Mouse (Mus musculus): ENCODE measurements around the gene Prps1. TPM values are rescaled to one million over a fixed set of nuclear protein-coding genes. Genes with fewer than 3 reads are reported as not detected.
"Not testable (repeated sequence)": the region's sequence is repeated elsewhere in the genome, so short reads cannot be mapped to it uniquely, and the experiment has no call there.

The Prps1 gene
- polyA plus RNA-seq, 1 experiment from 2014 or later = 95.7 TPM

GRCm38 (mm10) chrX:140457502-140457901 lies 1.1 kb downstream of the Prps1 start:
- Histone ChIP-seq H3K27ac (peak overlapping the region; percentile 86), H3K4me3 (peak overlapping the region; percentile 64), H3K36me3 (no peaks in the 10 kb centered on the region), H3K27me3 (ENCODE audit: low read depth, poor library complexity, severe bottlenecking) (peaks cover 66% of the 10 kb centered on the region), H3K9me3 (replicated peaks) (no peaks in the 10 kb centered on the region), H3K4me1 (0 out of 2 replicates have a peak, but pooled peaks cover 3% of the 10 kb centered on the region)
- WGBS = 21% methylated on average over 12 of the region's 12 CpGs
- no peak for DNase-seq (ENCODE audit: low spot score)

DNA sequence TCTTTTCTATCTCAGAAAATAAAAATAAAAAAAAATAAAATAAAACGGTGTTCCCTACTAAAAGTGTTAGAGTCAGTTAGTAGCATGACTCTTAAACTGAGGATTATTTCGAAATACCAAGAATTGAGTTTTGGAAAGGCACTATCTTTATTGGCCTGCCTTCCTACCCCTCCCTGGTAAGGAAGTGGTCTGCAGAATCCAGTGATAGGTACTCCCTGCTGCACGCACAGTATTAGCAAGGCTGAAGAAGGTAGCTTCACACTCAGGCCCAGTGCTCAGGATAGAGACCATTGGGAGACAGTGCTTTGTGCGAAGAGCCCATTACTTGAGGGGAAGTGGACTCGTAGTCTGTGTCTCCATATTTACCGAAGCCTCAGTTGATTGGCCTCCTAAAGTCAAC lies 21.8 kb downstream of the Prps1 start:
- H3K9me3 ChIP-seq (replicated peaks) = no peaks in the 10 kb centered on the region
- peaks cover 68% of the 10 kb centered on the region for H3K27me3 ChIP-seq (ENCODE audit: low read depth, poor library complexity, severe bottlenecking)
- no peak overlapping the region for H3K4me3 ChIP-seq
- H3K27ac ChIP-seq = no peak overlapping the region
- H3K4me1 ChIP-seq = no peaks in the 10 kb centered on the region
- WGBS = 94% methylated on average over 6 of the region's 6 CpGs
- DNase-seq (ENCODE audit: low spot score) = no peak
- H3K36me3 ChIP-seq = peaks cover 33% of the 10 kb centered on the region

- Histone ChIP-seq H3K27ac (no peak overlapping the region), H3K36me3 (peaks cover 27% of the 10 kb centered on the region), H3K9me3 (replicated peaks) (no peaks in the 10 kb centered on the region), H3K27me3 (ENCODE audit: low read depth, poor library complexity, severe bottlenecking) (peaks cover 66% of the 10 kb centered on the region), H3K4me3 (no peak overlapping the region), H3K4me1 (no peaks in the 10 kb centered on the region)
- peak; percentile 45 for DNase-seq (ENCODE audit: low spot score)
- 69% methylated on average over 5 of the region's 5 CpGs for WGBS
Measured at GRCm38 (mm10) chrX:140479171-140479570, 22.8 kb downstream of the Prps1 start.

- 97% methylated on average over 1 of the region's 1 CpGs for WGBS
Measured at GRCm38 (mm10) chrX:140489174-140489573, 32.8 kb downstream of the Prps1 start.

GRCm38 (mm10) chrX:140490203-140490602 lies 33.8 kb downstream of the Prps1 start:
- Histone ChIP-seq H3K9me3 (replicated peaks) (no peaks in the 10 kb centered on the region), H3K4me1 (no peaks in the 10 kb centered on the region), H3K36me3 (no peaks in the 10 kb centered on the region), H3K27me3 (ENCODE audit: low read depth, poor library complexity, severe bottlenecking) (peaks cover 92% of the 10 kb centered on the region), H3K27ac (no peak overlapping the region), H3K4me3 (no peak overlapping the region)
- DNase-seq (ENCODE audit: low spot score) = no peak
- WGBS = 90% methylated on average over 3 of the region's 3 CpGs

More at GRCm38 (mm10) chrX:140489174-140489573, 32.8 kb downstream of the Prps1 start:
- Histone ChIP-seq H3K9me3 (replicated peaks) (no peaks in the 10 kb centered on the region), H3K4me1 (no peaks in the 10 kb centered on the region), H3K27ac (no peak overlapping the region), H3K36me3 (no peaks in the 10 kb centered on the region), H3K4me3 (no peak overlapping the region), H3K27me3 (ENCODE audit: low read depth, poor library complexity, severe bottlenecking) (peaks cover 90% of the 10 kb centered on the region)
- no peak for DNase-seq (ENCODE audit: low spot score)

DNA sequence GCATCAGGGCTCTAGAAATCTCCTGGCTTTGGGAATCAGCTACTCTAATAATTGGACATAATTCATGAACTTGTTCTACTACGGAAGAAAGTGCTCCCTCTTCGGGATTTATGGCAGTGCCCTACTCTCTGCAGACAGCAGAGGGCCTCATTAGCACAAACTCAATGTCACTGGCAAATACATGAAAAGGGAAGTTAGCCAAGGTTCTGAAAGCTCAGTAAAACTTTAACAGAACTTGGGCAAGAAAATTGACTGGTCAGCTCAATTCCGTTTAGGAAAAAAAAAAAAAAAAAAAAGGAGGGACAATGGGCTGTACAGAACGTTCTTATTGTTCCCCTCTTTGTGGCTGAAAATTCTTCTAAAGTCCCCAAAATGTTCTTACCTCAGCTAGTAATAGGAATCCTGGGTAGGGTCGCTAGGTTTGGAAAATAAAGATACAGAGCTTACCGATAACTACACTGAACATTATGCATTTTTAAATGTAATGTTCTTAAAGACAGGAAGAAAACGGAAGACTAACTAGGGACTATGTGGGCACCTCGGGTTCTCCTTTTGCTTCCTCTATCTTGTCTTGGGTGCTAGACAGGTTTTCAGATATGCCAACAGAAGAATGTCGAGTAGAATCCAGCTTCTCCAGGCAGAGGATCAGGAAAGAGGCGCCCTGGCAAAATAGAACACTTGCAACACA lies 35.6 kb downstream of the Prps1 start:
- Histone ChIP-seq H3K27me3 (ENCODE audit: low read depth, poor library complexity, severe bottlenecking) (peaks cover 85% of the 10 kb centered on the region), H3K27ac (no peak overlapping the region), H3K4me1 (no peaks in the 10 kb centered on the region), H3K36me3 (no peaks in the 10 kb centered on the region), H3K4me3 (no peak overlapping the region), H3K9me3 (replicated peaks) (no peaks in the 10 kb centered on the region)
- WGBS = 58% methylated on average over 10 of the region's 10 CpGs
- DNase-seq (ENCODE audit: low spot score) = no peak

GRCm38 (mm10) chrX:140493527-140494029 lies 37.2 kb downstream of the Prps1 start:
- Histone ChIP-seq H3K36me3 (no peaks in the 10 kb centered on the region), H3K27ac (no peak overlapping the region), H3K4me1 (no peaks in the 10 kb centered on the region), H3K27me3 (ENCODE audit: low read depth, poor library complexity, severe bottlenecking) (peaks cover 86% of the 10 kb centered on the region), H3K9me3 (replicated peaks) (no peaks in the 10 kb centered on the region), H3K4me3 (no peak overlapping the region)
- DNase-seq (ENCODE audit: low spot score) = no peak
- WGBS = 72% methylated on average over 7 of the region's 7 CpGs

GRCm38 (mm10) chrX:140494170-140494569 lies 37.8 kb downstream of the Prps1 start:
- DNase-seq (ENCODE audit: low spot score) = no peak
- Histone ChIP-seq H3K9me3 (replicated peaks) (no peaks in the 10 kb centered on the region), H3K36me3 (no peaks in the 10 kb centered on the region), H3K4me1 (no peaks in the 10 kb centered on the region), H3K27me3 (ENCODE audit: low read depth, poor library complexity, severe bottlenecking) (peaks cover 85% of the 10 kb centered on the region), H3K27ac (no peak overlapping the region), H3K4me3 (no peak overlapping the region)
- WGBS = 90% methylated on average over 6 of the region's 6 CpGs

DNA sequence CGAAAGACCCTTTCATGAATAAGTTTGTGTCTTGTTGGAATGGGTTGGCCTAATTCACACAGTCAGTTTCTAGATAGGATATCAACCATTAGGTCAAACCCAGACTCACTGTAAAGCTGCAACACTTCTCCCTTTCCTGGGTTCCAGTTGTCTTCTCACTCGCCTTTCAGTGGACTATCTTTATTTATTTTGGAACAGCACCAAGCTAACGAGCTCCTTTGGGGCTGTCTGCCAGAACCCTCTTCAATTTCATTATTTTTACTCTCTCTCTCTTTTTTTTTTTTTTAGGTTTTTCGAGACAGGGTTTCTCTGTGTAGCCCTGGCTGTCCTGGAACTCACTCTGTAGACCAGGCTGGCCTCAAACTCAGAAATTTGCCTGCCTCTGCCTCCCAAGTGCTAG lies 42.0 kb downstream of the Prps1 start:
- peaks cover 84% of the 10 kb centered on the region for H3K27me3 ChIP-seq (ENCODE audit: low read depth, poor library complexity, severe bottlenecking)

DNA sequence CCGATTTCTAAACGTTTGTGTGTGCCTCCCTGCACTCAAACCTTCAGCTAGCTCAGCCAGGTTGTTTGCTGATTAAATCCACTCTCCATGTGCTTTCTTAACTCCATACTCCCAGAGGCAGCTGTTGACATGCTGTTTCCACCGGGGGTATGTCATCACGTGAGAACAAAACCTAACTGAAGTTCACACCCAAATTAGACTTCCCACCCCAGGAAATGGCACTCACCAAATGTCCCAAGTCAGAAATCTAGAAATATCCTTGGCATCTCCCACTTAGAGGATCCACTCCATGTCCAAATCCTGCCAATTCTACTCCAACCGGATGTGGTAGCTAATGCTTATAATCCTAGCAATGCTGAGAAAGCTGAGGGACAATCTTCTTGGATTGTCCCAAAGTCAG lies 43.9 kb downstream of the Prps1 start:
- DNase-seq (ENCODE audit: low spot score) = no peak
- Histone ChIP-seq H3K27ac (no peak overlapping the region), H3K27me3 (ENCODE audit: low read depth, poor library complexity, severe bottlenecking) (peaks cover 84% of the 10 kb centered on the region), H3K9me3 (replicated peaks) (no peaks in the 10 kb centered on the region), H3K4me3 (no peak overlapping the region), H3K36me3 (no peaks in the 10 kb centered on the region), H3K4me1 (no peaks in the 10 kb centered on the region)
- WGBS = 74% methylated on average over 5 of the region's 5 CpGs

More for the DNA sequence above, 42.0 kb downstream of the Prps1 start:
- H3K4me3 ChIP-seq; DNase-seq (ENCODE audit: low spot score); H3K36me3 ChIP-seq; H3K4me1 ChIP-seq; H3K27ac ChIP-seq; H3K9me3 ChIP-seq (replicated peaks): not testable (repeated sequence)
- 74% methylated on average over 4 of the region's 4 CpGs for WGBS

DNA sequence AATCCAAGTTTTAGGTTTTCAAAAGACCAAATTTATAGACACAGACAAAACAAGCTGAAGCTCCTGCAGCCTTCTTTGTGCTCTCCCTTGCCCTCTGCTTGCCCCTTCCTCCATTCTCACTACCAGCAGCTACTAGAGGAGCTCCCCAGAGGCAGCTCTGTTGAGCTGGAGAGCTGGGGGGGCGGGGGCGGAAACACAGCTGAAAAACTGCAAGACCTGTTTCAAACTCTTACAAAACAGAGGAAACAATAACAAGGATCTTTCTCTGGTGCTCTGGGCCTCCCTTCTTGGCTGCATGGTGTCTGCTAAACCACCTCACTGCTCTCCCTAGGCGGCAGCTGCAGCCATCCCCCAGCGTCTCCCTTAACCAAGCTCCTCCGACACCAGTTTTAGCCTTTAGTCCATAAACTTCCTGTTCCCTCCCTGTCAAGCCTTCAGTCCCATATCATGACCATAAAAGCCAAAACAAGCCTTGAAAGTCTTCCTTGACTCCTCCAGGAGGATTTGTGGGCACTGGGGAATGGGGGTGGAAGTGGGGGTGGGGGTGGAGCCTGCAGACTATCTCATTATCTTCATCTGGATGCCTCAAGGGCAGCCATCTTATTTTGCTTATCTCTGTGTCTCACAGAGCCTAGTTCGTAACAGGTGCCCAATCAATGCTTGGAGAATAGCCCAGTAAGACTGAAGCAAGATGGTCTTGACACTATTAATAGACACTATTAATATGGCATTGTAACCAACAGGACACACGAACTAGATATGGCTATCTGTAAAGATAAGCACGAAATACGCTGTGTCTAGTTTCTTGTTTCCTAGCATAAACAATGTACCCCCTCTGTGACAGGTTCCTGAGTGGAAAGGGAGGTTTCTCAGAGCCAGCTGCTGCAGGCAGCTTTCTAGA lies 45.2 kb downstream of the Prps1 start:
- 68% methylated on average over 9 of the region's 9 CpGs for WGBS

DNA sequence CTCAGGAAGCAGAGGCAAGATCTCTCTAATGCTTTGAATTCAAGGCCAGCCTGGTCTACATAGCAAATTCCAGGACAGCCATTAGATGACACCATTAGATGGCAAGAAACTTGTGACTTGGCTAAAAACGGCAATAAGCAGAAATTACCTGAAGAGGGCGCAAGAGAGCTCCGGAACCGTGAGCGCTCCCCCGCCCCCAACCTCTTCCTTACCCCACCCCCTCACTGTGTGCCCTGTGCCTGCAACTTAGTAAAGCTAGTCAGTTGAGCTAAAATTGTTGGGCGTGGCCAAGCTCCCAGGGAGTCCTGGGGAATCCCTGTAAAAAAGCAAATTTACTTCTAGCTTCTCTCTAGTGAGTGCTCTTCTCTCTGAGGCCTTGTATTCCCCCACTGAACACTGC lies 47.5 kb downstream of the Prps1 start:
- 10% methylated on average over 7 of the region's 7 CpGs for WGBS
- no peaks in the 10 kb centered on the region for H3K9me3 ChIP-seq (replicated peaks)
- DNase-seq (ENCODE audit: low spot score) = peak; percentile 68
- H3K27ac ChIP-seq = no peak overlapping the region
- H3K4me1 ChIP-seq = no peaks in the 10 kb centered on the region
- no peak overlapping the region for H3K4me3 ChIP-seq
- peaks cover 95% of the 10 kb centered on the region for H3K27me3 ChIP-seq (ENCODE audit: low read depth, poor library complexity, severe bottlenecking)
- no peaks in the 10 kb centered on the region for H3K36me3 ChIP-seq

More for the DNA sequence above, 45.2 kb downstream of the Prps1 start:
- Histone ChIP-seq H3K36me3 (no peaks in the 10 kb centered on the region), H3K27ac (no peak overlapping the region), H3K4me3 (no peak overlapping the region), H3K27me3 (ENCODE audit: low read depth, poor library complexity, severe bottlenecking) (peaks cover 89% of the 10 kb centered on the region), H3K9me3 (replicated peaks) (no peaks in the 10 kb centered on the region), H3K4me1 (no peaks in the 10 kb centered on the region)
- no peak for DNase-seq (ENCODE audit: low spot score)

Data from limb, embryonic 10.5 days (tissue).